Mouse (Mus musculus) spleen, adult 10 weeks (tissue): ENCODE measurements around the gene Tlr5. TPM values are rescaled to one million over a fixed set of nuclear protein-coding genes. Genes with fewer than 3 reads are reported as not detected.

Experiments
- polyA plus RNA-seq: library from polyadenylated mRNA; stranded (reverse); fragments of 350-450 nt; fragmentation: Illumina TruSeq; extraction: RNeasy Lipid Tissue Mini Kit (QIAGEN cat#74804); gene quantifications from one replicate; pipeline ENCODE4 v1.2.3, GENCODE M21; 2015; ENCODE audit warnings: low replicate concordance; ENCODE audit not compliant: insufficient read depth

The Tlr5 gene
- 7.5 TPM for polyA plus RNA-seq

GRCm38 (mm10) chr1:182954287-182955046 lies at the start of gene Tlr5:
TSS of gene Tlr5 (plus strand) at chr1:182954788.

Other genes starting within 250 kb of the Tlr5 start
- gene Ccdc185, start 205.6 kb upstream of the Tlr5 start, polyA plus RNA-seq, result not detected
- gene Susd4, start 190.9 kb upstream of the Tlr5 start, polyA plus RNA-seq, result 0.44 TPM